Mouse (Mus musculus) hindbrain, embryonic 16.5 days (tissue): Measurements from ENCODE around the gene Zfp420. TPM values are rescaled to one million over a fixed set of nuclear protein-coding genes. Genes with fewer than 3 reads are reported as not detected.

ENCODE experiments used
- microRNA-seq: library from miRNA; unstranded; fragments of <30 nt; microRNA quantifications from one replicate; pipeline ENCODE4, GENCODE M21; 2017
- polyA plus RNA-seq: library from polyadenylated mRNA; unstranded; fragments of >200 nt; fragmentation: Nextera tagmentation; extraction: Ambion mirVana; gene quantifications from 2 replicates; pipeline ENCODE4 v1.2.1, GENCODE M21; 2015

Zfp420 gene
- polyA plus RNA-seq, 1 experiment from 2014 or later = 20.9 TPM

Small RNA genes within 50 kb of the gene (microRNA-seq; reads per million reads assigned to microRNA genes)
- 1.5 reads per million for gene Mir7668

Other genes with a start within 250 kb of the Zfp420 start
- 0.56 and 0.67 TPM in 2 replicates for gene Catsperg2, start 132.9 kb upstream of the Zfp420 start, polyA plus RNA-seq
- 12.3 and 15.1 TPM in 2 replicates for gene Zfp84, start 91.4 kb upstream of the Zfp420 start, polyA plus RNA-seq
- 11.6 and 11.8 TPM in 2 replicates for gene Zfp30, start 76.0 kb upstream of the Zfp420 start, polyA plus RNA-seq
- gene Zfp790, start 43.9 kb upstream of the Zfp420 start, polyA plus RNA-seq = 23.0 and 25.9 TPM in 2 replicates
- 13.3 and 15.1 TPM in 2 replicates for gene Zfp940, start 6.3 kb upstream of the Zfp420 start, polyA plus RNA-seq
- gene Zfp27, start 46.6 kb downstream of the Zfp420 start, polyA plus RNA-seq = 12.9 and 14.2 TPM in 2 replicates
- gene Zfp383, start 48.2 kb downstream of the Zfp420 start, polyA plus RNA-seq = 5.1 and 5.4 TPM in 2 replicates
- 20.7 and 23.3 TPM in 2 replicates for gene Zfp74, start 94.1 kb downstream of the Zfp420 start, polyA plus RNA-seq
- 3.5 and 4.0 TPM in 2 replicates for gene Zfp568, start 124.0 kb downstream of the Zfp420 start, polyA plus RNA-seq
- 10.7 and 11.9 TPM in 2 replicates for gene Zfp14, start 191.4 kb downstream of the Zfp420 start, polyA plus RNA-seq
- 11.6 and 13.8 TPM in 2 replicates for gene Zfp82, start 212.9 kb downstream of the Zfp420 start, polyA plus RNA-seq
- gene Gm26920, start 230.4 kb downstream of the Zfp420 start, polyA plus RNA-seq = 0.80 and 1.5 TPM in 2 replicates
- gene Zfp566, start 230.5 kb downstream of the Zfp420 start, polyA plus RNA-seq = 14.4 and 14.9 TPM in 2 replicates
- 69.0 and 75.5 TPM in 2 replicates for gene Zfp260, start 234.8 kb downstream of the Zfp420 start, polyA plus RNA-seq